Mouse (Mus musculus) lung, postnatal 0 days (tissue): ENCODE measurements around the gene Ctdsp2. TPM values are rescaled to one million over a fixed set of nuclear protein-coding genes. Genes with fewer than 3 reads are reported as not detected.
A peak's percentile ranks its signal among the peaks of the same experiment; 100 is the strongest.

Experiments
- ATAC-seq: fragments of 200-750 bp; cut with Nextera tagmentation; 2 replicates; pipeline ENCODE4 v1.8.0; 2017; ENCODE audit warnings: moderate library complexity
- DNase-seq: peaks from one replicate; pipeline ENCODE4 v3.0.0-alpha.2; 2016; ENCODE audit warnings: low spot score
- H3K27ac ChIP-seq: fragments of 300-500 bp; sonication (generic); 2 replicates; pipeline ENCODE4 v1.5.1; 2014; ENCODE audit warnings: antibody characterized with exemption, mild to moderate bottlenecking, low read length, mixed read lengths
- H3K27me3 ChIP-seq: fragments of 300-500 bp; sonication (generic); replicated peaks from 2 replicates; pipeline ENCODE4 v1.6.1; 2014; ENCODE audit warnings: low read length, mixed read lengths; ENCODE audit not compliant: insufficient read depth
- H3K36me3 ChIP-seq: fragments of 300-500 bp; sonication (generic); 2 replicates; pipeline ENCODE4 v1.6.1; 2014; ENCODE audit warnings: low read length, mixed read lengths; ENCODE audit not compliant: insufficient read depth
- H3K4me1 ChIP-seq: fragments of 300-500 bp; sonication (generic); 2 replicates; pipeline ENCODE4 v1.6.1; 2014; ENCODE audit warnings: antibody characterized with exemption, low read depth, low read length, mixed read lengths; ENCODE audit not compliant: insufficient read depth
- H3K4me2 ChIP-seq: fragments of 300-500 bp; sonication (generic); replicated peaks from 2 replicates; pipeline ENCODE4 v1.6.1; 2014; ENCODE audit warnings: low read depth, mild to moderate bottlenecking, low read length, moderate library complexity, mixed read lengths
- H3K4me3 ChIP-seq: fragments of 300-500 bp; sonication (generic); 2 replicates; pipeline ENCODE4 v1.5.1; 2014; ENCODE audit warnings: low read depth, low read length
- H3K9ac ChIP-seq: fragments of 300-500 bp; sonication (generic); replicated peaks from 2 replicates; pipeline ENCODE4 v1.6.1; 2014; ENCODE audit warnings: low read depth, mild to moderate bottlenecking
- H3K9me3 ChIP-seq: fragments of 300-500 bp; sonication (generic); 2 replicates; pipeline ENCODE4 v1.6.1; 2016; ENCODE audit warnings: low read length, mixed read lengths
- CTCF ChIP-seq: IDR thresholded peaks from 2 replicates; pipeline ENCODE4 v1.5.1; 2016; ENCODE audit warnings: antibody characterized with exemption, mild to moderate bottlenecking
- EP300 ChIP-seq: IDR thresholded peaks from 2 replicates; pipeline ENCODE4 v1.6.1; 2016; ENCODE audit warnings: antibody characterized with exemption, mild to moderate bottlenecking, control low read depth
- WGBS: fragments of 180-500 bp; shearing (Covaris S2); extraction: QIAGEN DNeasy Blood & Tissue Kit; methylation state at CpG from one replicate; pipeline ENCODE4 v1.1.7; 2014; 5-methylcytosine and 5-hydroxymethylcytosine counted together
- polyA plus RNA-seq: library from polyadenylated mRNA; unstranded; fragments of >200 nt; fragmentation: Nextera tagmentation; extraction: Ambion mirVana; gene quantifications from 2 replicates; pipeline ENCODE4 v1.2.1, GENCODE M21; 2015

The Ctdsp2 gene
- polyA plus RNA-seq, 1 experiment from 2014 or later, result 63.9 TPM

DNA sequence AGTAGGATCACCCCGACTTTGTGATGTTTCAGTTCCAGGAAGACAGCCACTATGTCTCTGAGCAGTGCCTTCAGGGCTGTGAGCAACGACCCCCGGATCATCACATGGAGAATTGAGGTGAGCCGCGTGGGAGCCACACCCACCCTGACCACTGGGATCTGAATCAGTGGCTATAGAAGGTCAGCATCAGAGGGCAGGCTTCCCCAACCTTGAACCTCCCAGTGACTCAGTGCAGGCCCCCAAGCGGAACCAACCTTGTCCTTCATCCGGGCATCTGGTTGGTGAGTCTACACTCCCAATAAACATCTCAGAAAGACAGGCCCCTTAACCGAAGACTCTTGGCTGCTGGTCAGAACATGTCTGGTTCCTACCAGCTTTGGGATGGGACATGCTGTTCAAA, 24.8 kb downstream of the Ctdsp2 start:
- H3K4me2 ChIP-seq, result no peak overlapping the region
- no peak overlapping the region for H3K9ac ChIP-seq
- TF ChIP-seq EP300, result no peak
- TF ChIP-seq CTCF, result no peak
- no peak overlapping the region for H3K4me3 ChIP-seq
- peaks cover 9% of the 10 kb centered on the region; the same call in 1 of the 2 replicates for H3K36me3 ChIP-seq
- ATAC-seq, result no peak
- no peaks in the 10 kb centered on the region for H3K27me3 ChIP-seq
- DNase-seq, result no peak
- no peaks in the 10 kb centered on the region for H3K4me1 ChIP-seq
- 85% methylated on average over 8 of the region's 8 CpGs for WGBS
- no peaks in the 10 kb centered on the region for H3K9me3 ChIP-seq
- no peak overlapping the region for H3K27ac ChIP-seq

- ATAC-seq, result no peak
- Histone ChIP-seq H3K27me3 (no peaks in the 10 kb centered on the region), H3K36me3 (peaks cover 4% of the 10 kb centered on the region; the same call in 1 of the 2 replicates), H3K4me1 (no peaks in the 10 kb centered on the region), H3K27ac (no peak overlapping the region), H3K4me2 (no peak overlapping the region), H3K9me3 (no peaks in the 10 kb centered on the region), H3K9ac (no peak overlapping the region), H3K4me3 (no peak overlapping the region)
- DNase-seq, result no peak
- 77% methylated on average over 7 of the region's 7 CpGs for WGBS
- TF ChIP-seq EP300, result no peak
- TF ChIP-seq CTCF, result no peak
Measured at GRCm38 (mm10) chr10:127003806-127004205, 25.3 kb downstream of the Ctdsp2 start.

DNA sequence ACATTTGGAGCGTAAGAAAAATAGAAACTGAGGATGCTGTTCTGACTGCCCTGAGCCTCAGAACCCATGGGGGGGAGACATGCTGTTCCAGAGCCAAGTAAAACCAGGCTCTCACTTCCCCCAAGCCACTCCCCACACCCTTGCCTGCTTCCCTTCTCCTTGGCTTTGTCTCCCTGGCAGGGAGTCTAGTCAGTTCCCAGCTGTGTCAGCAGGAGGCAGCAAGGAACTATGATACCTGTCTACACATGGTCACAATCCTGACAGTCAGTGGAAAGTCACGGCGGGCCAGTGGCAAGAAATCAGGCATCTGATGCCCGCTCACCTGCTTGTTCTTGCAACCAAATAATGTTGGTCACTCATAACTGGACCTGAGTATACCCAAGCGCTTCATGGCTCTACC, 38.0 kb downstream of the Ctdsp2 start:
- ATAC-seq, result no peak; the same call in 1 of the 2 replicates
- H3K27me3 ChIP-seq, result no peaks in the 10 kb centered on the region
- no peak overlapping the region for H3K4me3 ChIP-seq
- no peak overlapping the region for H3K4me2 ChIP-seq
- H3K9ac ChIP-seq, result no peak overlapping the region
- DNase-seq, result no peak
- no peaks in the 10 kb centered on the region for H3K4me1 ChIP-seq
- H3K36me3 ChIP-seq, result no peaks in the 10 kb centered on the region
- no peak overlapping the region for H3K27ac ChIP-seq
- TF ChIP-seq EP300, result no peak
- TF ChIP-seq CTCF, result peak; percentile 65
- WGBS, result 54% methylated on average over 5 of the region's 5 CpGs
- no peaks in the 10 kb centered on the region for H3K9me3 ChIP-seq

GRCm38 (mm10) chr10:127017071-127017470, 38.6 kb downstream of the Ctdsp2 start:
- H3K9me3 ChIP-seq, result no peaks in the 10 kb centered on the region
- H3K27ac ChIP-seq, result no peak overlapping the region
- no peak overlapping the region for H3K4me3 ChIP-seq
- no peak for DNase-seq
- no peak overlapping the region for H3K4me2 ChIP-seq
- no peaks in the 10 kb centered on the region for H3K36me3 ChIP-seq
- H3K9ac ChIP-seq, result no peak overlapping the region
- H3K4me1 ChIP-seq, result no peaks in the 10 kb centered on the region
- WGBS, result 12% methylated on average over 2 of the region's 2 CpGs
- TF ChIP-seq CTCF (no peak), EP300 (no peak)
- ATAC-seq, result no peak
- no peaks in the 10 kb centered on the region for H3K27me3 ChIP-seq

GRCm38 (mm10) chr10:127018422-127018821, 39.9 kb downstream of the Ctdsp2 start:
- Histone ChIP-seq H3K4me1 (no peaks in the 10 kb centered on the region), H3K4me2 (no peak overlapping the region), H3K27ac (no peak overlapping the region), H3K36me3 (0 out of 2 replicates have a peak, but pooled peaks cover 3% of the 10 kb centered on the region), H3K27me3 (no peaks in the 10 kb centered on the region), H3K9ac (no peak overlapping the region), H3K4me3 (no peak overlapping the region), H3K9me3 (no peaks in the 10 kb centered on the region)
- no peak for ATAC-seq
- no peak for TF ChIP-seq CTCF
- TF ChIP-seq EP300, result no peak
- 69% methylated on average over 16 of the region's 16 CpGs for WGBS
- DNase-seq, result no peak

- peak; percentile 94 for DNase-seq
- no peaks in the 10 kb centered on the region; the same call in 1 of the 2 replicates for H3K36me3 ChIP-seq
- peak; percentile 94 for ATAC-seq
- no peaks in the 10 kb centered on the region for H3K27me3 ChIP-seq
- no peaks in the 10 kb centered on the region for H3K4me1 ChIP-seq
- peak within 1 kb of the TSS; percentile 88 for H3K4me2 ChIP-seq
- peak within 1 kb of the TSS; percentile 84 for H3K4me3 ChIP-seq
- H3K9me3 ChIP-seq, result no peaks in the 10 kb centered on the region
- no peak for TF ChIP-seq EP300
- TF ChIP-seq CTCF, result peak; percentile 97
- WGBS, result 5% methylated on average over 56 of the region's 56 CpGs
- H3K27ac ChIP-seq, result peak within 1 kb of the TSS; percentile 82
- H3K9ac ChIP-seq, result peak within 1 kb of the TSS; percentile 74
Measured at GRCm38 (mm10) chr10:127030336-127031296, 52.1 kb downstream of the Ctdsp2 start, which contains the start of gene Tsfm. Gene Tsfm, minus strand, starts transcription at chr10:127030840.
